Mouse (Mus musculus) spleen, adult 2 months (tissue): ENCODE results near the gene St6galnac1. TPM values are rescaled to one million over a fixed set of nuclear protein-coding genes. Genes with fewer than 3 reads are reported as not detected.

ENCODE experiments used
- DNase-seq, 2 experiments: peaks; one replicate each; pipeline versions ENCODE4 v3.0.0 to v3.0.0-alpha.2; 2012 to 2021; ENCODE audit warnings: low spot score in 2 of 2, low read depth in 1 of 2
- H3K27ac ChIP-seq: fragments of 200-500 bp; 2 replicates; pipeline ENCODE4 v1.5.1; 2012; ENCODE audit warnings: low read length, inconsistent platforms; ENCODE audit not compliant: insufficient read depth
- H3K27me3 ChIP-seq: fragments of 200-500 bp; 2 replicates; pipeline ENCODE4 v1.6.1; 2012; ENCODE audit warnings: mild to moderate bottlenecking, moderate library complexity, low read length, inconsistent platforms; ENCODE audit not compliant: control insufficient read depth, insufficient read depth
- H3K36me3 ChIP-seq: fragments of 200-500 bp; 2 replicates; pipeline ENCODE4 v1.6.1; 2012; ENCODE audit warnings: mild to moderate bottlenecking, low read length, inconsistent platforms; ENCODE audit not compliant: control insufficient read depth, insufficient read depth
- H3K4me1 ChIP-seq: fragments of 200-500 bp; 2 replicates; pipeline ENCODE4 v1.6.1; 2011; ENCODE audit warnings: inconsistent platforms; ENCODE audit not compliant: control insufficient read depth, insufficient read depth, insufficient read length
- H3K4me3 ChIP-seq: fragments of 200-500 bp; 2 replicates; pipeline ENCODE4 v1.5.1; 2011; ENCODE audit warnings: mild to moderate bottlenecking, inconsistent platforms; ENCODE audit not compliant: insufficient read depth, insufficient read length; ENCODE audit errors: extremely low read depth
- CTCF ChIP-seq: fragments of 200-500 bp; IDR thresholded peaks from 2 replicates; pipeline ENCODE4 v1.5.1; 2011; ENCODE audit warnings: mild to moderate bottlenecking, inconsistent platforms; ENCODE audit not compliant: insufficient read depth, insufficient read length, insufficient replicate concordance; ENCODE audit errors: extremely low read depth
- POLR2A ChIP-seq: fragments of 200-500 bp; IDR thresholded peaks from 2 replicates; pipeline ENCODE4 v1.6.1; 2011; ENCODE audit warnings: low read depth, low read length, inconsistent platforms
- WGBS: fragments of 180-500 bp; shearing (Covaris S2); methylation state at CpG from one replicate; pipeline ENCODE4 v1.1.7; 2018; 5-methylcytosine and 5-hydroxymethylcytosine counted together
- polyA plus RNA-seq: library from polyadenylated mRNA; depleted of rRNA; stranded (reverse); fragments of >200 nt; gene quantifications from 2 replicates; pipeline ENCODE4 v1.2.3, GENCODE M21; 2012

St6galnac1 gene
- polyA plus RNA-seq, 1 experiment: 0.86 TPM

GRCm38 (mm10) chr11:116812793-116813529, 37.7 kb upstream of the St6galnac1 start:
- 88% methylated on average over 21 of the region's 21 CpGs for WGBS
- Histone ChIP-seq H3K4me1 (0 out of 2 replicates have a peak, but pooled peaks cover 4% of the 10 kb centered on the region), H3K27ac (no peak overlapping the region), H3K36me3 (no peaks in the 10 kb centered on the region), H3K27me3 (no peaks in the 10 kb centered on the region; the same call in 1 of the 2 replicates), H3K4me3 (no peak overlapping the region)
- DNase-seq: no peak
- TF ChIP-seq CTCF (no peak), POLR2A (no peak)

- Histone ChIP-seq H3K36me3 (no peaks in the 10 kb centered on the region), H3K27ac (no peak overlapping the region), H3K4me1 (0 out of 2 replicates have a peak, but pooled peaks cover 4% of the 10 kb centered on the region), H3K4me3 (peak overlapping the region; percentile 47; the same call in 1 of the 2 replicates), H3K27me3 (no peaks in the 10 kb centered on the region; the same call in 1 of the 2 replicates)
- no peak for DNase-seq
- 13% methylated on average over 29 of the region's 32 CpGs for WGBS
- TF ChIP-seq POLR2A (no peak), CTCF (no peak)
Observed at GRCm38 (mm10) chr11:116810983-116811901, 35.9 kb upstream of the St6galnac1 start.

- no peak overlapping the region for H3K27ac ChIP-seq
Observed at GRCm38 (mm10) chr11:116810528-116810927, 35.2 kb upstream of the St6galnac1 start.

GRCm38 (mm10) chr11:116809520-116809919, 34.2 kb upstream of the St6galnac1 start:
- 0 out of 2 replicates have a peak, but pooled peaks cover 4% of the 10 kb centered on the region for H3K4me1 ChIP-seq
- no peak for TF ChIP-seq CTCF
- TF ChIP-seq POLR2A: no peak
- DNase-seq: no peak
- H3K4me3 ChIP-seq: no peak overlapping the region
- H3K27ac ChIP-seq: no peak overlapping the region
- WGBS: 78% methylated on average over 8 of the region's 8 CpGs
- no peaks in the 10 kb centered on the region; the same call in 1 of the 2 replicates for H3K27me3 ChIP-seq
- no peaks in the 10 kb centered on the region for H3K36me3 ChIP-seq

More at GRCm38 (mm10) chr11:116810528-116810927, 35.2 kb upstream of the St6galnac1 start:
- Histone ChIP-seq H3K4me3 (no peak overlapping the region), H3K36me3 (no peaks in the 10 kb centered on the region), H3K4me1 (0 out of 2 replicates have a peak, but pooled peaks cover 4% of the 10 kb centered on the region), H3K27me3 (no peaks in the 10 kb centered on the region; the same call in 1 of the 2 replicates)
- no peak for DNase-seq
- TF ChIP-seq POLR2A: no peak
- TF ChIP-seq CTCF: no peak
- 83% methylated on average over 11 of the region's 11 CpGs for WGBS

GRCm38 (mm10) chr11:116808811-116809395, 33.6 kb upstream of the St6galnac1 start:
- Histone ChIP-seq H3K36me3 (no peaks in the 10 kb centered on the region), H3K27me3 (no peaks in the 10 kb centered on the region; the same call in 1 of the 2 replicates), H3K4me3 (no peak overlapping the region), H3K27ac (no peak overlapping the region), H3K4me1 (0 out of 2 replicates have a peak, but pooled peaks cover 4% of the 10 kb centered on the region)
- DNase-seq: no peak
- WGBS: 89% methylated on average over 11 of the region's 11 CpGs
- TF ChIP-seq CTCF (no peak), POLR2A (no peak)

- 0 out of 2 replicates have a peak, but pooled peaks cover 4% of the 10 kb centered on the region for H3K4me1 ChIP-seq
- no peak overlapping the region for H3K27ac ChIP-seq
- TF ChIP-seq POLR2A (no peak), CTCF (peak; percentile 90; the same call in 1 of the 2 replicates)
- no peak overlapping the region for H3K4me3 ChIP-seq
- peak; percentile 31 to 72 for DNase-seq
- no peaks in the 10 kb centered on the region for H3K36me3 ChIP-seq
- 37% methylated on average over 7 of the region's 7 CpGs for WGBS
- no peaks in the 10 kb centered on the region; the same call in 1 of the 2 replicates for H3K27me3 ChIP-seq
Observed at GRCm38 (mm10) chr11:116807938-116808606, 32.8 kb upstream of the St6galnac1 start.
